ENCODE assay signal across 10 mouse cellular contexts in genomic region chr14:28375642-28376091, GRCm38 (mm10).
DNase-seq lines count a peak whose midpoint lies in the region; ATAC-seq and TF ChIP-seq lines count a peak whose summit lies in the region.
"Had no signal": no experiment of that assay in that cellular context is flagged by ENCODE, and none has a peak within 500 bp of the region (broad histone marks: within the 10 kb centered on the region; RNA-seq: fewer than 3 reads in every experiment).

No protein-coding gene starts in this region.

- H3K4me3 ChIP-seq in kidney, postnatal 0 days (replicated peaks; ENCODE audit: low read depth, low read length) = no peak overlapping the region
- no peak overlapping the region for H3K4me3 ChIP-seq in heart, embryonic 12.5 days
- H3K4me3 ChIP-seq in limb, embryonic 15.5 days = no peak overlapping the region
- H3K4me3 ChIP-seq in neural tube, embryonic 15.5 days (replicated peaks) = no peak overlapping the region

- ATAC-seq in kidney, postnatal 0 days (replicated peaks; ENCODE audit: low FRiP score, low read depth) = no peak
- ATAC-seq in heart, embryonic 12.5 days (ENCODE audit: insufficient number of reproducible peaks, low FRiP score) = peak; percentile 74
- ATAC-seq in limb, embryonic 15.5 days (ENCODE audit: insufficient number of reproducible peaks, low FRiP score, low TSS enrichment, low read depth) = no peak
- ATAC-seq in neural tube, embryonic 15.5 days (ENCODE audit: low FRiP score) = no peak

- H3K4me1 ChIP-seq in kidney, postnatal 0 days (replicated peaks; ENCODE audit: insufficient read depth, low read length) = no peaks in the 10 kb centered on the region
- peaks cover 39% of the 10 kb centered on the region for H3K4me1 ChIP-seq in heart, embryonic 12.5 days (replicated peaks)
- peaks cover 18% of the 10 kb centered on the region for H3K4me1 ChIP-seq in limb, embryonic 15.5 days
- H3K4me1 ChIP-seq in neural tube, embryonic 15.5 days = peaks cover 8% of the 10 kb centered on the region

- no peak overlapping the region for H3K9ac ChIP-seq in kidney, postnatal 0 days (ENCODE audit: low read depth, low read length)
- H3K9ac ChIP-seq in heart, embryonic 12.5 days = 0 out of 2 replicates have a peak overlapping the region, but pooled peaks have one; percentile 28
- no peak overlapping the region for H3K9ac ChIP-seq in limb, embryonic 15.5 days
- no peak overlapping the region for H3K9ac ChIP-seq in neural tube, embryonic 15.5 days (replicated peaks)

- 22% methylated on average over 10 of the region's 10 CpGs for WGBS in kidney, postnatal 0 days
- whole genome bisulfite sequencing in heart, embryonic 12.5 days = 27% methylated on average over 10 of the region's 10 CpGs
- WGBS in limb, embryonic 15.5 days = 13% methylated on average over 10 of the region's 10 CpGs
- WGBS in neural tube, embryonic 15.5 days = 7% methylated on average over 10 of the region's 10 CpGs

- no peak overlapping the region for H3K4me2 ChIP-seq in kidney, postnatal 0 days (ENCODE audit: low read length)
- peak overlapping the region; percentile 19; the same call in 1 of the 2 replicates for H3K4me2 ChIP-seq in heart, embryonic 12.5 days
- peak overlapping the region; percentile 20; the same call in 1 of the 2 replicates for H3K4me2 ChIP-seq in limb, embryonic 15.5 days
- H3K4me2 ChIP-seq in neural tube, embryonic 15.5 days = peak overlapping the region; percentile 8; the same call in 1 of the 2 replicates

- H3K27ac ChIP-seq in kidney, postnatal 0 days = no peak overlapping the region
- peak overlapping the region; percentile 14; the same call in 1 of the 2 replicates for H3K27ac ChIP-seq in heart, embryonic 12.5 days (ENCODE audit: poor library complexity, severe bottlenecking)
- H3K27ac ChIP-seq in limb, embryonic 15.5 days = peak overlapping the region; percentile 68
- H3K27ac ChIP-seq in neural tube, embryonic 15.5 days (replicated peaks) = no peak overlapping the region

- peak; percentile 19 for DNase-seq in kidney, postnatal 0 days (ENCODE audit: low spot score)
- DNase-seq in kidney, adult 8-10 months = no peak
- no peak for DNase-seq in adrenal gland, adult 18-20 months (ENCODE audit: low spot score in 2 of 2)
- DNase-seq in gastrocnemius, postnatal 4 days (ENCODE audit: low spot score in 2 of 2) = no peak
- no peak for DNase-seq in cerebellum, postnatal 4 days (ENCODE audit: low spot score in 2 of 2)
- DNase-seq: layer of hippocampus, postnatal 36 days; right cerebral cortex, postnatal 25 days had no signal

- H3K27me3 ChIP-seq in kidney, postnatal 0 days (ENCODE audit: insufficient read depth, low read length) = no peaks in the 10 kb centered on the region
- H3K27me3 ChIP-seq in heart, embryonic 12.5 days (replicated peaks) = no peaks in the 10 kb centered on the region
- no peaks in the 10 kb centered on the region for H3K27me3 ChIP-seq in limb, embryonic 15.5 days
- H3K27me3 ChIP-seq in neural tube, embryonic 15.5 days (replicated peaks) = peaks cover 8% of the 10 kb centered on the region; the same call in 1 of the 2 replicates

- no peak for TF ChIP-seq CTCF in kidney, postnatal 0 days (IDR thresholded peaks at IDR 0.05; ENCODE audit: low read depth)

- no peaks in the 10 kb centered on the region for H3K36me3 ChIP-seq in kidney, postnatal 0 days (ENCODE audit: insufficient read depth, low read length)
- no peaks in the 10 kb centered on the region for H3K36me3 ChIP-seq in heart, embryonic 12.5 days
- no peaks in the 10 kb centered on the region for H3K36me3 ChIP-seq in limb, embryonic 15.5 days
- H3K36me3 ChIP-seq in neural tube, embryonic 15.5 days = no peaks in the 10 kb centered on the region

- H3K9me3 ChIP-seq in kidney, postnatal 0 days (replicated peaks; ENCODE audit: low read length) = no peaks in the 10 kb centered on the region
- no peaks in the 10 kb centered on the region for H3K9me3 ChIP-seq in heart, embryonic 12.5 days (replicated peaks)
- H3K9me3 ChIP-seq in limb, embryonic 15.5 days = no peaks in the 10 kb centered on the region
- no peaks in the 10 kb centered on the region for H3K9me3 ChIP-seq in neural tube, embryonic 15.5 days (replicated peaks)

Comparison
In these comparisons a context has a peak if more than half of its experiments do, and no peak if none do; other contexts are left out.
1. H3K27ac ChIP-seq: peak in heart, embryonic 12.5 days (single experiment) and limb, embryonic 15.5 days (single experiment); none in kidney, postnatal 0 days (single experiment) and neural tube, embryonic 15.5 days (single experiment).